Mouse (Mus musculus) liver, embryonic 12.5 days (tissue): ENCODE data around the gene Gm44973. TPM values are rescaled to one million over a fixed set of nuclear protein-coding genes. Genes with fewer than 3 reads are reported as not detected.

Experiments used
- ATAC-seq: fragments of 200-750 bp; cut with Nextera tagmentation; 2 replicates; pipeline ENCODE4 v1.8.0; 2017; ENCODE audit warnings: moderate number of reproducible peaks, mild to moderate bottlenecking, moderate library complexity
- H3K27ac ChIP-seq: fragments of 300-500 bp; sonication (generic); 2 replicates; pipeline ENCODE4 v1.5.1; 2016; ENCODE audit warnings: mild to moderate bottlenecking
- H3K27me3 ChIP-seq: fragments of 300-500 bp; sonication (generic); replicated peaks from 2 replicates; pipeline ENCODE4 v1.6.1; 2016; ENCODE audit warnings: mild to moderate bottlenecking, moderate library complexity
- H3K36me3 ChIP-seq: fragments of 300-500 bp; sonication (generic); 2 replicates; pipeline ENCODE4 v1.6.1; 2016; ENCODE audit warnings: mild to moderate bottlenecking, moderate library complexity
- H3K4me1 ChIP-seq: fragments of 300-500 bp; sonication (generic); 2 replicates; pipeline ENCODE4 v1.6.1; 2016
- H3K4me2 ChIP-seq: fragments of 300-500 bp; sonication (generic); 2 replicates; pipeline ENCODE4 v1.6.1; 2016; ENCODE audit warnings: mild to moderate bottlenecking, moderate library complexity
- H3K4me3 ChIP-seq: fragments of 300-500 bp; sonication (generic); 2 replicates; pipeline ENCODE4 v1.5.1; 2016; ENCODE audit warnings: mild to moderate bottlenecking, moderate library complexity
- H3K9ac ChIP-seq: fragments of 300-500 bp; sonication (generic); 2 replicates; pipeline ENCODE4 v1.6.1; 2016; ENCODE audit warnings: mild to moderate bottlenecking, moderate library complexity
- H3K9me3 ChIP-seq: fragments of 300-500 bp; sonication (generic); replicated peaks from 2 replicates; pipeline ENCODE4 v1.6.1; 2016; ENCODE audit warnings: mild to moderate bottlenecking, moderate library complexity
- WGBS: fragments of 180-500 bp; shearing (Covaris S2); methylation state at CpG from one replicate; pipeline ENCODE4 v1.1.7; 2016; ENCODE audit not compliant: insufficient replicate concordance; 5-methylcytosine and 5-hydroxymethylcytosine counted together
- polyA plus RNA-seq: library from polyadenylated mRNA; unstranded; fragments of >200 nt; fragmentation: Nextera tagmentation; extraction: Ambion mirVana; gene quantifications from 2 replicates; pipeline ENCODE4 v1.2.1, GENCODE M21; 2016

The Gm44973 gene
- 0.62 and 1.0 TPM in 2 replicates for polyA plus RNA-seq

- H3K9me3 ChIP-seq, result 0 out of 2 replicates have a peak, but pooled peaks cover 5% of the 10 kb centered on the region
- WGBS, result under 1% methylated on average over 52 of the region's 76 CpGs
- H3K4me2 ChIP-seq, result peak within 1 kb of the TSS; percentile 85
- H3K9ac ChIP-seq, result peak within 1 kb of the TSS; percentile 85
- H3K4me3 ChIP-seq, result peak within 1 kb of the TSS; percentile 78
- H3K27ac ChIP-seq, result peak within 1 kb of the TSS; percentile 97
- peaks cover 49% of the 10 kb centered on the region for H3K36me3 ChIP-seq
- ATAC-seq, result peak; percentile 76
- H3K27me3 ChIP-seq, result no peaks in the 10 kb centered on the region
- H3K4me1 ChIP-seq, result peaks cover 36% of the 10 kb centered on the region
Observed at GRCm38 (mm10) chr7:5015118-5016001, at the start of gene Gm44973. Gene Gm44973, plus strand, starts transcription at chr7:5015496.

- H3K36me3 ChIP-seq, result no peaks in the 10 kb centered on the region
- H3K9ac ChIP-seq, result no peak within 1 kb of the TSS
- 31% methylated on average over 6 of the region's 6 CpGs for WGBS
- peaks cover 14% of the 10 kb centered on the region for H3K27me3 ChIP-seq
- no peak within 1 kb of the TSS for H3K4me2 ChIP-seq
- H3K9me3 ChIP-seq, result no peaks in the 10 kb centered on the region
- no peaks in the 10 kb centered on the region for H3K4me1 ChIP-seq
- no peak for ATAC-seq
- no peak within 1 kb of the TSS for H3K4me3 ChIP-seq
- no peak within 1 kb of the TSS for H3K27ac ChIP-seq
Observed at GRCm38 (mm10) chr7:4971068-4971467, 44.2 kb upstream of the Gm44973 start, which contains the start of gene Sbk3. Gene Sbk3, minus strand, starts transcription at chr7:4971168.

- 33% methylated on average over 7 of the region's 7 CpGs for WGBS
- Histone ChIP-seq H3K9me3 (no peaks in the 10 kb centered on the region), H3K4me2 (no peak overlapping the region), H3K27ac (no peak overlapping the region), H3K9ac (no peak overlapping the region), H3K4me3 (no peak overlapping the region), H3K36me3 (no peaks in the 10 kb centered on the region), H3K27me3 (peaks cover 14% of the 10 kb centered on the region), H3K4me1 (no peaks in the 10 kb centered on the region)
- no peak for ATAC-seq
Observed at GRCm38 (mm10) chr7:4971710-4972109, 43.6 kb upstream of the Gm44973 start.

GRCm38 (mm10) chr7:4972321-4973047, 42.8 kb upstream of the Gm44973 start:
- 49% methylated on average over 18 of the region's 18 CpGs for WGBS
- Histone ChIP-seq H3K27me3 (peaks cover 14% of the 10 kb centered on the region), H3K36me3 (no peaks in the 10 kb centered on the region), H3K4me2 (no peak overlapping the region), H3K27ac (no peak overlapping the region), H3K9ac (no peak overlapping the region), H3K9me3 (peaks cover 4% of the 10 kb centered on the region; the same call in 1 of the 2 replicates), H3K4me3 (no peak overlapping the region), H3K4me1 (no peaks in the 10 kb centered on the region)
- no peak for ATAC-seq

GRCm38 (mm10) chr7:4975455-4975854, 39.8 kb upstream of the Gm44973 start:
- H3K9ac ChIP-seq, result no peak overlapping the region
- no peaks in the 10 kb centered on the region for H3K4me1 ChIP-seq
- no peak overlapping the region for H3K4me2 ChIP-seq
- H3K27me3 ChIP-seq, result peaks cover 14% of the 10 kb centered on the region
- H3K27ac ChIP-seq, result no peak overlapping the region
- H3K36me3 ChIP-seq, result no peaks in the 10 kb centered on the region
- H3K9me3 ChIP-seq, result peaks cover 4% of the 10 kb centered on the region; the same call in 1 of the 2 replicates
- WGBS, result 29% methylated on average over 4 of the region's 4 CpGs
- H3K4me3 ChIP-seq, result no peak overlapping the region
- ATAC-seq, result peak; percentile 44; the same call in 1 of the 2 replicates

- Histone ChIP-seq H3K36me3 (no peaks in the 10 kb centered on the region), H3K4me2 (no peak overlapping the region), H3K4me1 (no peaks in the 10 kb centered on the region), H3K9me3 (peaks cover 4% of the 10 kb centered on the region; the same call in 1 of the 2 replicates), H3K9ac (no peak overlapping the region), H3K4me3 (no peak overlapping the region), H3K27ac (no peak overlapping the region), H3K27me3 (peaks cover 10% of the 10 kb centered on the region)
- 77% methylated on average over 7 of the region's 7 CpGs for WGBS
- ATAC-seq, result no peak
Observed at GRCm38 (mm10) chr7:4976832-4977231, 38.5 kb upstream of the Gm44973 start.

GRCm38 (mm10) chr7:4988250-4988649, 27.0 kb upstream of the Gm44973 start:
- H3K27me3 ChIP-seq, result peaks cover 25% of the 10 kb centered on the region
- no peaks in the 10 kb centered on the region for H3K4me1 ChIP-seq
- no peak for ATAC-seq
- peaks cover 11% of the 10 kb centered on the region for H3K36me3 ChIP-seq
- no peak overlapping the region for H3K9ac ChIP-seq
- H3K4me3 ChIP-seq, result no peak overlapping the region
- 43% methylated on average over 2 of the region's 2 CpGs for WGBS
- H3K4me2 ChIP-seq, result no peak overlapping the region
- H3K27ac ChIP-seq, result no peak overlapping the region
- H3K9me3 ChIP-seq, result no peaks in the 10 kb centered on the region

- H3K27ac ChIP-seq, result no peak overlapping the region
- peaks cover 17% of the 10 kb centered on the region for H3K36me3 ChIP-seq
- no peak for ATAC-seq
- peaks cover 63% of the 10 kb centered on the region for H3K27me3 ChIP-seq
- no peak overlapping the region for H3K9ac ChIP-seq
- H3K9me3 ChIP-seq, result no peaks in the 10 kb centered on the region
- 22% methylated on average over 55 of the region's 55 CpGs for WGBS
- no peak overlapping the region for H3K4me2 ChIP-seq
- H3K4me3 ChIP-seq, result no peak overlapping the region
- H3K4me1 ChIP-seq, result no peaks in the 10 kb centered on the region
Observed at GRCm38 (mm10) chr7:4993347-4993998, 21.8 kb upstream of the Gm44973 start.

- Histone ChIP-seq H3K4me3 (no peak overlapping the region), H3K36me3 (peaks cover 17% of the 10 kb centered on the region), H3K27ac (no peak overlapping the region), H3K9me3 (no peaks in the 10 kb centered on the region), H3K27me3 (peaks cover 63% of the 10 kb centered on the region), H3K4me2 (0 out of 2 replicates have a peak overlapping the region, but pooled peaks have one; percentile 3), H3K4me1 (no peaks in the 10 kb centered on the region), H3K9ac (no peak overlapping the region)
- no peak for ATAC-seq
- WGBS, result 31% methylated on average over 59 of the region's 59 CpGs
Observed at GRCm38 (mm10) chr7:4993999-4994788, 21.1 kb upstream of the Gm44973 start.

GRCm38 (mm10) chr7:4995268-4996002, 19.9 kb upstream of the Gm44973 start:
- peak; percentile 13; the same call in 1 of the 2 replicates for ATAC-seq
- Histone ChIP-seq H3K4me1 (no peaks in the 10 kb centered on the region), H3K4me3 (peak overlapping the region; percentile 56), H3K9ac (peak overlapping the region; percentile 61; the same call in 1 of the 2 replicates), H3K9me3 (no peaks in the 10 kb centered on the region), H3K27ac (no peak overlapping the region), H3K4me2 (peak overlapping the region; percentile 65), H3K27me3 (peaks cover 63% of the 10 kb centered on the region), H3K36me3 (peaks cover 17% of the 10 kb centered on the region)
- WGBS, result 7% methylated on average over 19 of the region's 19 CpGs
